Mouse (Mus musculus) CH12.LX (cell line): ENCODE results near the gene Kif11.

Experiments
- CTCF ChIP-seq, 2 experiments: IDR thresholded peaks in 1 of 2; conservative IDR thresholded peaks in 1 of 2; 2 replicates each; pipeline ENCODE4 v1.5.1; 2011 to 2012; ENCODE audit warnings: low read depth in 2 of 2, low read length in 2 of 2, improper control_type of control experiment in 1 of 2, inconsistent platforms in 1 of 2, mild to moderate bottlenecking in 1 of 2, moderate library complexity in 1 of 2
- ELF1 ChIP-seq: IDR thresholded peaks from 2 replicates; pipeline ENCODE4 v1.6.1; 2014; ENCODE audit warnings: low read depth, mild to moderate bottlenecking, inconsistent platforms, low read length, improper control_type of control experiment
- EP300 ChIP-seq: IDR thresholded peaks from 2 replicates; pipeline ENCODE4 v1.6.1; 2011; ENCODE audit warnings: low read length, improper control_type of control experiment
- KAT2A ChIP-seq: IDR thresholded peaks from 2 replicates; pipeline ENCODE4 v1.6.1; 2012; ENCODE audit warnings: low read length, improper control_type of control experiment, inconsistent platforms; ENCODE audit not compliant: insufficient replicate concordance
- MAFK ChIP-seq: IDR thresholded peaks from 2 replicates; pipeline ENCODE4 v1.6.1; 2011; ENCODE audit warnings: low read length, improper control_type of control experiment; ENCODE audit not compliant: insufficient replicate concordance
- MAX ChIP-seq: IDR thresholded peaks from 2 replicates; pipeline ENCODE4 v1.6.1; 2011; ENCODE audit warnings: low read length, improper control_type of control experiment
- MAZ ChIP-seq: IDR thresholded peaks from 2 replicates; pipeline ENCODE4 v1.6.1; 2012; ENCODE audit warnings: low read depth, mild to moderate bottlenecking, inconsistent platforms, low read length, improper control_type of control experiment, moderate library complexity
- POLR2A ChIP-seq: IDR thresholded peaks from 2 replicates; pipeline ENCODE4 v1.6.1; 2011; ENCODE audit warnings: low read depth, mild to moderate bottlenecking, improper control_type of control experiment, low read length
- SIN3A ChIP-seq: IDR thresholded peaks from 2 replicates; pipeline ENCODE4 v1.6.1; 2012; ENCODE audit warnings: low read length, improper control_type of control experiment, inconsistent platforms
- TCF12 ChIP-seq: IDR thresholded peaks from 2 replicates; pipeline ENCODE4 v1.6.1; 2014; ENCODE audit warnings: low read depth, mild to moderate bottlenecking, inconsistent platforms, low read length, improper control_type of control experiment
- ZC3H11A ChIP-seq: IDR thresholded peaks from 2 replicates; pipeline ENCODE4 v1.6.1; 2012; ENCODE audit warnings: low read depth, mild to moderate bottlenecking, inconsistent platforms, low read length, improper control_type of control experiment
- ZKSCAN1 ChIP-seq: IDR thresholded peaks from 2 replicates; pipeline ENCODE4 v1.6.1; 2012; ENCODE audit warnings: low read depth, inconsistent platforms, low read length, improper control_type of control experiment, borderline replicate concordance
- ZMIZ1 ChIP-seq: IDR thresholded peaks from 2 replicates; pipeline ENCODE4 v1.6.1; 2012; ENCODE audit warnings: low read depth, mild to moderate bottlenecking, inconsistent platforms, low read length, improper control_type of control experiment
- ZNF384 ChIP-seq: IDR thresholded peaks from 2 replicates; pipeline ENCODE4 v1.6.1; 2012; ENCODE audit warnings: low read depth, low read length, improper control_type of control experiment, inconsistent platforms

DNA sequence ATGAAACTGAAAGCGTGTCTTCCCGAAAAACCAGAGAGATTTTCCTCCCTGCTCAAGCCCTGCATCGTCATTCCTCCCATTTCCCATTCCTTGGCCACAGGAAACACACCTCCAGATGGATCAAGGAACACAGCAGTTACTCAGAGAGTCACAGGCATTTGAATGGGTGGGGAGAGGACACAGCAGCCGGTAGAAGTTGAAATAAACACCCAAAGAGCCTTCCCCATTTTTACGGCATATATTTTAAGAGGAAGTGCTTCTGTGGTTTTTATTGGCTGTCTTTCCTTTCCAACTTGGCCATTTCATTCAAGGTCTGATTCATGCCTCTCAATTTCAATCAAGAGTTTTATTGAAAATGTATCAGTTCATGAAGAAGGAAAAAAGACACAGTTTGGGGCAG is 72.0 kb downstream of the Kif11 start:
- TF ChIP-seq ZNF384: no peak
- no peak for TF ChIP-seq CTCF (conservative IDR thresholded peaks at IDR 0.05 in 1 of 2, IDR thresholded peaks at IDR 0.05 in 1 of 2; ENCODE audit: low read depth in 2 of 2, low read length in 2 of 2)
- no peak for TF ChIP-seq MAX
- no peak for TF ChIP-seq POLR2A
- no peak for TF ChIP-seq SIN3A
- no peak for TF ChIP-seq ZMIZ1
- no peak for TF ChIP-seq MAZ
- no peak for TF ChIP-seq MAFK
- TF ChIP-seq ZKSCAN1: no peak
- no peak for TF ChIP-seq ZC3H11A
- TF ChIP-seq TCF12: no peak
- TF ChIP-seq ELF1: no peak
- TF ChIP-seq KAT2A: no peak
- TF ChIP-seq EP300: no peak
